Mouse (Mus musculus) adrenal gland, adult 8-10 months (tissue): ENCODE data around the gene Chmp4b. TPM values are rescaled to one million over a fixed set of nuclear protein-coding genes. Genes with fewer than 3 reads are reported as not detected.
A peak's percentile ranks its signal among the peaks of the same experiment; 100 is the strongest.

ENCODE experiments used
- DNase-seq: peaks from one replicate; pipeline ENCODE4 v3.0.0; 2022
- total RNA-seq, 4 experiments: library from RNA; stranded (reverse); gene quantifications; 2 replicates each; pipeline ENCODE4 v1.2.4; 2022

Gene Chmp4b
- total RNA-seq, 4 experiments from 2014 or later: 224 to 310 (median 256) TPM

- DNase-seq: no peak
Observed at GRCm38 (mm10) chr2:154720315-154720714, 68.8 kb downstream of the Chmp4b start.

- DNase-seq: no peak
Observed at GRCm38 (mm10) chr2:154723473-154723872, 72.0 kb downstream of the Chmp4b start.

- no peak for DNase-seq
Observed at GRCm38 (mm10) chr2:154729737-154730136, 78.2 kb downstream of the Chmp4b start.

- DNase-seq: no peak
Observed at GRCm38 (mm10) chr2:154730841-154731240, 79.3 kb downstream of the Chmp4b start.

GRCm38 (mm10) chr2:154731916-154732315, 80.4 kb downstream of the Chmp4b start:
- no peak for DNase-seq

GRCm38 (mm10) chr2:154732503-154733141, 81.1 kb downstream of the Chmp4b start:
- DNase-seq: no peak

GRCm38 (mm10) chr2:154734977-154735376, 83.5 kb downstream of the Chmp4b start:
- DNase-seq: no peak

- DNase-seq: no peak
Observed at GRCm38 (mm10) chr2:154735416-154735815, 83.9 kb downstream of the Chmp4b start.

- no peak for DNase-seq
Observed at GRCm38 (mm10) chr2:154735986-154736385, 84.5 kb downstream of the Chmp4b start.

GRCm38 (mm10) chr2:154738621-154739020, 87.1 kb downstream of the Chmp4b start:
- no peak for DNase-seq

GRCm38 (mm10) chr2:154742911-154743819, 91.7 kb downstream of the Chmp4b start:
- DNase-seq: peak; percentile 76

- no peak for DNase-seq
Observed at GRCm38 (mm10) chr2:154743915-154744314, 92.4 kb downstream of the Chmp4b start.

Other genes starting within 250 kb of the Chmp4b start
- gene Snta1, start 243.6 kb upstream of the Chmp4b start, total RNA-seq: 10 to 100 TPM; 21.3 to 37.6 (median 31.5) TPM
- gene Cbfa2t2, start 215.2 kb upstream of the Chmp4b start, total RNA-seq: 10 to 100 TPM; 34.0 to 55.4 (median 43.4) TPM
- under 1 TPM in 2 of 4 experiments, not detected in 2; 0.46 to 0.71 TPM for gene 1700003F12Rik, start 104.6 kb upstream of the Chmp4b start, total RNA-seq
- gene Actl10, start 99.9 kb upstream of the Chmp4b start, total RNA-seq: under 1 TPM in 2 of 4 experiments, not detected in 2; 0.17 to 0.31 TPM
- gene Necab3, start 92.8 kb upstream of the Chmp4b start, total RNA-seq: 1 to 10 TPM in 3 of 4 experiments, under 1 TPM in 1; 0.41 to 3.1 (median 2.6) TPM
- gene E2f1, start 81.8 kb upstream of the Chmp4b start, total RNA-seq: 10 to 100 TPM in 3 of 4 experiments, 1 to 10 TPM in 1; 9.9 to 12.9 (median 12.0) TPM
- gene Pxmp4, start 48.0 kb upstream of the Chmp4b start, total RNA-seq: 10 to 100 TPM; 28.8 to 36.5 (median 32.1) TPM
- 1 to 10 TPM; 2.9 to 4.4 (median 4.0) TPM for gene Zfp341, start 38.4 kb upstream of the Chmp4b start, total RNA-seq
- gene 4930519P11Rik, start 38.3 kb upstream of the Chmp4b start, total RNA-seq: 1 to 10 TPM in 1 of 4 experiments, not detected in 3; 1.4 TPM
- gene Gm14214, start 118.3 kb downstream of the Chmp4b start, total RNA-seq: not detected
- 100 to 1,000 TPM; 186 to 218 (median 200) TPM for gene Raly, start 139.4 kb downstream of the Chmp4b start, total RNA-seq
- gene a, start 139.7 kb downstream of the Chmp4b start, total RNA-seq: not detected
- gene Eif2s2, start 241.2 kb downstream of the Chmp4b start, total RNA-seq: 100 to 1,000 TPM in 2 of 4 experiments, 10 to 100 TPM in 2; 89.8 to 123 (median 98.0) TPM